Mouse (Mus musculus) common myeloid progenitor, adult 5-6 weeks (primary cell): ENCODE measurements around the gene Krtap1-4. TPM values are rescaled to one million over a fixed set of nuclear protein-coding genes. Genes with fewer than 3 reads are reported as not detected.

Experiments
- ATAC-seq: replicated peaks from 2 replicates; pipeline ENCODE4 v1.8.0; 2016; ENCODE audit warnings: low read depth, mild to moderate bottlenecking, moderate TSS enrichment, inconsistent platforms; ENCODE audit not compliant: poor library complexity, severe bottlenecking
- total RNA-seq: library from RNA; stranded (forward); fragments of 200-1000, 187-1606 nt; gene quantifications from 2 replicates; pipeline ENCODE4 v1.2.3, GENCODE M21; 2017

Krtap1-4 gene
- total RNA-seq, 1 experiment from 2014 or later, result not detected

DNA sequence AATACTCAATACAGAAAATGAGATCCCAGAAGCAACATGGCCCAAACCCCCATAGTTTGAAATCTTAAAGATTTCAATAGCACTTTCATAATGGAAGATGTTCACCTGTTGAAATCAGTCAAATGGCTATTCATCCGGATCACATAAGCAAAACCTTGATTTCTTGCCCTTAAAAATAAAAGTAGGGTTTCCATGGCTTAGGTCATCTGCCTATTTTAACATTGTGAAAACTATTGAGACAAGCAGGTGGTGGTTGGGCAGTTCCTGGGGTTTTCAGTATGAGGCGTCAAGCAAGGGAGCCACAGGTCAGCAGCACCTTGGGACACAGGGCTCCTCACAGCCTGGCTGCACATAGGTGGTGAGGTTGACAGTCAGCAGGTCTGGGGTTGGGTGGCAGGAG lies 27.3 kb downstream of the Krtap1-4 start:
- no peak for ATAC-seq

DNA sequence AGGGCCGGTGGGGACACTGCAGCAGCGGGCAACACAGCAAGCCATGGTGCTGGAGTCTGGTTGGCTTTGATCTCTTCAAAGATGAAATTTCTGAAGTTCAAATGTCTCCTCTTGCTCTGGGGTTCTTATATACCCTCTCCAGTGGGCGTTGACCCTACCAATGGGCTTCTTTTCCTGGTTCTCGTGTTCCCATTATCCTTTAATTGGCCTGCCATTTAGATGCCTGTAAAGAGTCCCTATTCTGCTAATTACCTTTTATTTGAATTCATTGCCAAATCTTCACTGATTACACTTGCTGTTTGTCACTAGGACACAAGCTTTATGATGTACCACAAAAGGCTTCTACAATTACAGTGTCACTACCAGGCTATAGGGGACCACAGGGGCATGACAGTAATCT lies 32.7 kb downstream of the Krtap1-4 start, which contains the start of gene Krtap3-3:
Gene Krtap3-3 (minus strand): TSS at position 101 of the 400 bp plus-strand sequence.
- no peak for ATAC-seq

DNA sequence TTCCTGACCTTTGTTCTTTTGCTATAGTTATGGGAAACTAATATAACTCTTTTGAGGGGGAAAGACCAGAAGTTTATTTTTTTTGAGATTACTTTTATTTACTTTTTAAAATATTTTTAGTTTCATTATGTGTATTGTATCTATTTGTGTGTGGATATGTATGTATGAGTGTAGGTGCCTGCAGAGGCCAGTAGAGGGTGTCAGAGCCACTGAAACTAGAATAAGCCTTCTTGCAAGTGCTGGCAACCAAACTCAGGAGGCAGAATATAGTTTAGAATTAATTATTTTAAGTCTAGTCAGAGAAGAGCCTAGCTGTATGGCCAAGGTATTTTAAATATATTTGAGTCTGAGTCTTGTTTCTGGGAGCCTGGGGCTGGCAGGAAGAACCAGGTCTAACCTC lies 35.6 kb downstream of the Krtap1-4 start:
- no peak for ATAC-seq

DNA sequence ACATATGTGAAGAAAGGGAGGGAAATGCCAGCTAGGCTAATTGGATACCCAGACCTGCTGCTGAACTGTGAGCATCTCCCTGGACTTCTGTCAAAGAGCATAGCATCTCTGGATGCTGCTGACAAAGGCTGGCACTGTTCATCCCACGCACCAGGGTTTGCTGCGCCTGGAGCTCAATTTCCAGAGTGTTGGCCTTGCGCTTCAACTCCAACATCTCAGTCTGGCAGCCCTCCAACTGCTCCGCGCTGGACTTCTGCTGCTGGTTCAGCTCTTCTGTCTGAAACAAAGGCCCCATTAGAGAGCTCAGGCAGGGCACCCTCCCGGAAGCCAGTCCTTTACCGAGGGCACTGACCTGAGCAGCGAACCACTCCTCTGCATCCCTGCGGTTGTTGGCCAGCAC lies 43.7 kb downstream of the Krtap1-4 start:
- ATAC-seq, result no peak

Other genes starting within 250 kb of the Krtap1-4 start
- gene Krt26, start 245.7 kb downstream of the Krtap1-4 start, total RNA-seq, result not detected in 2 replicates
- gene Krt27, start 232.6 kb downstream of the Krtap1-4 start, total RNA-seq, result not detected in 2 replicates
- gene Krt28, start 208.8 kb downstream of the Krtap1-4 start, total RNA-seq, result not detected in 2 replicates
- 0.50 TPM in 1 of 2 replicates, not detected in the other for gene Krt10, start 194.3 kb downstream of the Krtap1-4 start, total RNA-seq
- gene Krt12, start 161.4 kb downstream of the Krtap1-4 start, total RNA-seq, result not detected in 2 replicates
- gene Krt20, start 145.5 kb downstream of the Krtap1-4 start, total RNA-seq, result not detected in 2 replicates
- gene Krt23, start 90.5 kb downstream of the Krtap1-4 start, total RNA-seq, result not detected in 2 replicates
- gene Krt39, start 62.3 kb downstream of the Krtap1-4 start, total RNA-seq, result not detected in 2 replicates
- gene Krt40, start 40.5 kb downstream of the Krtap1-4 start, total RNA-seq, result not detected in 2 replicates
- gene Krtap3-3, start 32.8 kb downstream of the Krtap1-4 start, total RNA-seq, result not detected in 2 replicates
- gene Krtap3-2, start 26.8 kb downstream of the Krtap1-4 start, total RNA-seq, result not detected in 2 replicates
- not detected in 2 replicates for gene Gm11939, start 24.2 kb downstream of the Krtap1-4 start, total RNA-seq
- gene Krtap3-1, start 17.0 kb downstream of the Krtap1-4 start, total RNA-seq, result not detected in 2 replicates
- gene Krtap1-5, start 2.6 kb downstream of the Krtap1-4 start, total RNA-seq, result not detected in 2 replicates
- gene Krtap1-3, start 7.7 kb upstream of the Krtap1-4 start, total RNA-seq, result not detected in 2 replicates
- gene Krtap9-3, start 14.5 kb upstream of the Krtap1-4 start, total RNA-seq, result not detected in 2 replicates
- not detected in 2 replicates for gene Gm11938, start 19.7 kb upstream of the Krtap1-4 start, total RNA-seq
- gene Gm11937, start 26.5 kb upstream of the Krtap1-4 start, total RNA-seq, result not detected in 2 replicates
- gene Krtap2-4, start 31.2 kb upstream of the Krtap1-4 start, total RNA-seq, result not detected in 2 replicates
- gene Gm11562, start 36.8 kb upstream of the Krtap1-4 start, total RNA-seq, result not detected in 2 replicates
- gene Krtap4-1, start 44.6 kb upstream of the Krtap1-4 start, total RNA-seq, result not detected in 2 replicates
- not detected in 2 replicates for gene Krtap4-2, start 51.4 kb upstream of the Krtap1-4 start, total RNA-seq
- not detected in 2 replicates for gene Krtap4-7, start 60.4 kb upstream of the Krtap1-4 start, total RNA-seq
- not detected in 2 replicates for gene Gm11555, start 66.6 kb upstream of the Krtap1-4 start, total RNA-seq
- not detected in 2 replicates for gene Gm11563, start 75.3 kb upstream of the Krtap1-4 start, total RNA-seq
- not detected in 2 replicates for gene Krtap4-6, start 82.3 kb upstream of the Krtap1-4 start, total RNA-seq
- not detected in 2 replicates for gene Gm14190, start 107.1 kb upstream of the Krtap1-4 start, total RNA-seq
- not detected in 2 replicates for gene Gm14180, start 150.6 kb upstream of the Krtap1-4 start, total RNA-seq
- not detected in 2 replicates for gene Gm11595, start 189.3 kb upstream of the Krtap1-4 start, total RNA-seq
- not detected in 2 replicates for gene Krtap4-8, start 197.1 kb upstream of the Krtap1-4 start, total RNA-seq
- gene Krtap4-9, start 201.5 kb upstream of the Krtap1-4 start, total RNA-seq, result not detected in 2 replicates
- not detected in 2 replicates for gene Gm11596, start 209.8 kb upstream of the Krtap1-4 start, total RNA-seq
- gene Gm11569, start 215.3 kb upstream of the Krtap1-4 start, total RNA-seq, result not detected in 2 replicates
- not detected in 2 replicates for gene Gm11554, start 220.8 kb upstream of the Krtap1-4 start, total RNA-seq
- not detected in 2 replicates for gene Krtap4-13, start 226.2 kb upstream of the Krtap1-4 start, total RNA-seq
- gene Gm11564, start 232.0 kb upstream of the Krtap1-4 start, total RNA-seq, result not detected in 2 replicates